Mouse (Mus musculus) kidney, postnatal 0 days (tissue): ENCODE measurements around the gene Olfr1218. TPM values are rescaled to one million over a fixed set of nuclear protein-coding genes. Genes with fewer than 3 reads are reported as not detected.

Source experiments
- ATAC-seq: fragments of 200-750 bp; cut with Nextera tagmentation; replicated peaks from 2 replicates; pipeline ENCODE4 v1.8.0; 2017; ENCODE audit warnings: low read depth, moderate number of reproducible peaks, moderate TSS enrichment, moderate library complexity; ENCODE audit not compliant: low FRiP score
- DNase-seq: peaks from one replicate; pipeline ENCODE4 v3.0.0-alpha.2; 2016; ENCODE audit warnings: low spot score
- H3K27ac ChIP-seq: fragments of 300-500 bp; sonication (generic); 2 replicates; pipeline ENCODE4 v1.5.1; 2014; ENCODE audit warnings: mild to moderate bottlenecking
- H3K27me3 ChIP-seq: fragments of 300-500 bp; sonication (generic); 2 replicates; pipeline ENCODE4 v1.6.1; 2014; ENCODE audit warnings: low read length, mixed read lengths; ENCODE audit not compliant: insufficient read depth
- H3K36me3 ChIP-seq: fragments of 300-500 bp; sonication (generic); 2 replicates; pipeline ENCODE4 v1.6.1; 2014; ENCODE audit warnings: low read length, mixed read lengths; ENCODE audit not compliant: insufficient read depth
- H3K4me1 ChIP-seq: fragments of 300-500 bp; sonication (generic); replicated peaks from 2 replicates; pipeline ENCODE4 v1.6.1; 2014; ENCODE audit warnings: antibody characterized with exemption, low read length, mixed read lengths; ENCODE audit not compliant: insufficient read depth
- H3K4me2 ChIP-seq: fragments of 300-500 bp; sonication (generic); 2 replicates; pipeline ENCODE4 v1.6.1; 2014; ENCODE audit warnings: mild to moderate bottlenecking, low read length, moderate library complexity, mixed read lengths
- H3K4me3 ChIP-seq: fragments of 300-500 bp; sonication (generic); replicated peaks from 2 replicates; pipeline ENCODE4 v1.5.1; 2014; ENCODE audit warnings: low read depth, low read length
- H3K9ac ChIP-seq: fragments of 300-500 bp; sonication (generic); 2 replicates; pipeline ENCODE4 v1.6.1; 2014; ENCODE audit warnings: low read depth, low read length
- H3K9me3 ChIP-seq: fragments of 300-500 bp; sonication (generic); replicated peaks from 2 replicates; pipeline ENCODE4 v1.6.1; 2016; ENCODE audit warnings: low read length, inconsistent platforms, mixed read lengths
- CTCF ChIP-seq: IDR thresholded peaks from 2 replicates; pipeline ENCODE4 v1.5.1; 2016; ENCODE audit warnings: antibody characterized with exemption, low read depth, mild to moderate bottlenecking, moderate library complexity
- WGBS: fragments of 180-500 bp; shearing (Covaris S2); extraction: QIAGEN DNeasy Blood & Tissue Kit; methylation state at CpG from one replicate; pipeline ENCODE4 v1.1.7; 2014; 5-methylcytosine and 5-hydroxymethylcytosine counted together
- polyA plus RNA-seq: library from polyadenylated mRNA; unstranded; fragments of >200 nt; fragmentation: Nextera tagmentation; extraction: Ambion mirVana; gene quantifications from 2 replicates; pipeline ENCODE4 v1.2.1, GENCODE M21; 2015

The Olfr1218 gene
- polyA plus RNA-seq, 1 experiment from 2014 or later: not detected

- Histone ChIP-seq H3K36me3 (no peaks in the 10 kb centered on the region), H3K9me3 (no peaks in the 10 kb centered on the region), H3K27me3 (no peaks in the 10 kb centered on the region), H3K4me1 (no peaks in the 10 kb centered on the region), H3K4me2 (no peak within 1 kb of the TSS), H3K4me3 (no peak within 1 kb of the TSS), H3K27ac (no peak within 1 kb of the TSS), H3K9ac (no peak within 1 kb of the TSS)
- TF ChIP-seq CTCF: no peak
- DNase-seq (no peak), ATAC-seq (no peak)
- 85% methylated on average over 1 of the region's 1 CpGs for WGBS
These were observed 42.7 kb downstream of the Olfr1218 start, which contains the start of gene Olfr1216 for GRCm38 (mm10) chr2:89018240-89018639. TSS of gene Olfr1216 (minus strand) at chr2:89018340.

- TF ChIP-seq CTCF: no peak
- no peak within 1 kb of the TSS for H3K27ac ChIP-seq
- H3K9me3 ChIP-seq: no peaks in the 10 kb centered on the region
- no peak within 1 kb of the TSS for H3K4me2 ChIP-seq
- no peak within 1 kb of the TSS for H3K4me3 ChIP-seq
- DNase-seq: no peak
- H3K27me3 ChIP-seq: no peaks in the 10 kb centered on the region
- no peaks in the 10 kb centered on the region for H3K36me3 ChIP-seq
- no peaks in the 10 kb centered on the region for H3K4me1 ChIP-seq
- 54% methylated on average over 2 of the region's 2 CpGs for WGBS
- no peak within 1 kb of the TSS for H3K9ac ChIP-seq
- no peak for ATAC-seq
These were observed 54.1 kb downstream of the Olfr1218 start, which contains the start of gene Olfr1215 for GRCm38 (mm10) chr2:89006873-89007272. TSS of gene Olfr1215 (minus strand) at chr2:89006973.

Other genes with a start within 250 kb of the Olfr1218 start
- not detected in 2 replicates for gene Olfr1202, start 246.7 kb downstream of the Olfr1218 start, polyA plus RNA-seq
- not detected in 2 replicates for gene Olfr1205, start 231.4 kb downstream of the Olfr1218 start, polyA plus RNA-seq
- not detected in 2 replicates for gene Olfr1204, start 211.9 kb downstream of the Olfr1218 start, polyA plus RNA-seq
- gene Olfr1206, start 198.0 kb downstream of the Olfr1218 start, polyA plus RNA-seq: not detected in 2 replicates
- not detected in 2 replicates for gene Olfr1208, start 158.9 kb downstream of the Olfr1218 start, polyA plus RNA-seq
- not detected in 2 replicates for gene Olfr1209, start 146.0 kb downstream of the Olfr1218 start, polyA plus RNA-seq
- gene Olfr1211, start 123.1 kb downstream of the Olfr1218 start, polyA plus RNA-seq: not detected in 2 replicates
- not detected in 2 replicates for gene Olfr1212, start 107.2 kb downstream of the Olfr1218 start, polyA plus RNA-seq
- gene Gm13762, start 80.9 kb downstream of the Olfr1218 start, polyA plus RNA-seq: not detected in 2 replicates
- gene Olfr1214, start 68.5 kb downstream of the Olfr1218 start, polyA plus RNA-seq: not detected in 2 replicates
- not detected in 2 replicates for gene Olfr1215, start 54.2 kb downstream of the Olfr1218 start, polyA plus RNA-seq
- gene Olfr1216, start 42.8 kb downstream of the Olfr1218 start, polyA plus RNA-seq: not detected in 2 replicates
- not detected in 2 replicates for gene Olfr1217, start 29.1 kb downstream of the Olfr1218 start, polyA plus RNA-seq
- not detected in 2 replicates for gene Olfr1219, start 22.3 kb upstream of the Olfr1218 start, polyA plus RNA-seq
- gene Olfr1220, start 45.6 kb upstream of the Olfr1218 start, polyA plus RNA-seq: not detected in 2 replicates
- gene Olfr1221, start 56.1 kb upstream of the Olfr1218 start, polyA plus RNA-seq: not detected in 2 replicates
- gene Olfr1222, start 71.9 kb upstream of the Olfr1218 start, polyA plus RNA-seq: not detected in 2 replicates
- gene Olfr1223, start 90.4 kb upstream of the Olfr1218 start, polyA plus RNA-seq: not detected in 2 replicates
- not detected in 2 replicates for gene Olfr1224-ps1, start 102.9 kb upstream of the Olfr1218 start, polyA plus RNA-seq
- not detected in 2 replicates for gene Olfr1225, start 113.5 kb upstream of the Olfr1218 start, polyA plus RNA-seq
- gene Olfr1226, start 138.9 kb upstream of the Olfr1218 start, polyA plus RNA-seq: not detected in 2 replicates
- not detected in 2 replicates for gene Olfr1228, start 192.9 kb upstream of the Olfr1218 start, polyA plus RNA-seq
- gene Olfr1229, start 226.8 kb upstream of the Olfr1218 start, polyA plus RNA-seq: not detected in 2 replicates
- gene Olfr1230, start 236.1 kb upstream of the Olfr1218 start, polyA plus RNA-seq: not detected in 2 replicates
- not detected in 2 replicates for gene Olfr1231, start 245.9 kb upstream of the Olfr1218 start, polyA plus RNA-seq